7 mouse cellular contexts compared by ENCODE assay signal in genomic region chr10:86301117-86301490, GRCm38 (mm10). TPM values are rescaled to one million over a fixed set of nuclear protein-coding genes. Genes with fewer than 3 reads are reported as not detected.
DNase-seq lines count a peak whose midpoint lies in the region; ATAC-seq and TF ChIP-seq lines count a peak whose summit lies in the region.

No protein-coding gene starts in this region.

- no peak for TF ChIP-seq POLR2A in small intestine, adult 2 months (IDR thresholded peaks at IDR 0.05; ENCODE audit: low read depth, low read length)

- peak overlapping the region; percentile 79 for H3K9ac ChIP-seq in lung, embryonic 14.5 days
- H3K9ac ChIP-seq in forebrain, embryonic 11.5 days (ENCODE audit: low read length), result peak overlapping the region; percentile 62
- H3K9ac ChIP-seq in limb, embryonic 11.5 days (ENCODE audit: low read length), result peak overlapping the region; percentile 81

- peak overlapping the region; percentile 64 for H3K4me3 ChIP-seq in lung, embryonic 14.5 days (ENCODE audit: low read depth, low read length)
- H3K4me3 ChIP-seq in forebrain, embryonic 11.5 days (ENCODE audit: low read depth, low read length), result peak overlapping the region; percentile 46
- peak overlapping the region; percentile 73 for H3K4me3 ChIP-seq in limb, embryonic 11.5 days (ENCODE audit: low read depth, low read length)
- peak overlapping the region; percentile 59 for H3K4me3 ChIP-seq in small intestine, adult 2 months (ENCODE audit: low read depth, low read length)

- H3K4me1 ChIP-seq in lung, embryonic 14.5 days (ENCODE audit: insufficient read depth), result peaks cover 12% of the 10 kb centered on the region; the same call in 1 of the 2 replicates
- H3K4me1 ChIP-seq in forebrain, embryonic 11.5 days (replicated peaks; ENCODE audit: control insufficient read depth, insufficient read depth, low read length), result peaks cover 14% of the 10 kb centered on the region
- peaks cover 19% of the 10 kb centered on the region for H3K4me1 ChIP-seq in limb, embryonic 11.5 days (ENCODE audit: control insufficient read depth, insufficient read depth, low read length)
- peaks cover 13% of the 10 kb centered on the region for H3K4me1 ChIP-seq in small intestine, adult 2 months (ENCODE audit: control insufficient read depth, insufficient read depth, insufficient read length, low read length)

- no peaks in the 10 kb centered on the region for H3K9me3 ChIP-seq in lung, embryonic 14.5 days (ENCODE audit: low read depth, low read length)
- no peaks in the 10 kb centered on the region for H3K9me3 ChIP-seq in forebrain, embryonic 11.5 days (ENCODE audit: control insufficient read depth, low read length)
- H3K9me3 ChIP-seq in limb, embryonic 11.5 days (ENCODE audit: control insufficient read depth, low read length), result no peaks in the 10 kb centered on the region

- H3K4me2 ChIP-seq in lung, embryonic 14.5 days, result peak overlapping the region; percentile 96
- peak overlapping the region; percentile 96 for H3K4me2 ChIP-seq in forebrain, embryonic 11.5 days (ENCODE audit: low read depth, low read length, severe bottlenecking)
- H3K4me2 ChIP-seq in limb, embryonic 11.5 days (ENCODE audit: low read depth, severe bottlenecking), result peak overlapping the region; percentile 89

- 1% methylated on average over 10 of the region's 10 CpGs for WGBS in lung, embryonic 14.5 days
- WGBS in forebrain, embryonic 11.5 days, result 0% methylated on average over 9 of the region's 10 CpGs
- WGBS in limb, embryonic 11.5 days, result under 1% methylated on average over 10 of the region's 10 CpGs
- WGBS in small intestine, adult 2 months, result 3% methylated on average over 10 of the region's 10 CpGs

- no peak for ATAC-seq in lung, embryonic 14.5 days (ENCODE audit: insufficient read depth)
- ATAC-seq in forebrain, embryonic 11.5 days (replicated peaks; ENCODE audit: low FRiP score), result no peak
- ATAC-seq in limb, embryonic 11.5 days (ENCODE audit: insufficient number of reproducible peaks, low FRiP score, low TSS enrichment, low read depth), result no peak
- ATAC-seq in CD4-positive, CD25-positive, alpha-beta regulatory T cell, adult 4 months, result no peak

- H3K27ac ChIP-seq in lung, embryonic 14.5 days (ENCODE audit: low read depth), result peak overlapping the region; percentile 79
- H3K27ac ChIP-seq in forebrain, embryonic 11.5 days (ENCODE audit: low read depth, low read length), result no peak overlapping the region
- H3K27ac ChIP-seq in limb, embryonic 11.5 days (replicated peaks; ENCODE audit: low read depth, low read length), result no peak overlapping the region; the same call in 1 of the 2 replicates
- H3K27ac ChIP-seq in small intestine, adult 2 months (ENCODE audit: insufficient read depth, low read depth, low read length), result peak overlapping the region; percentile 23

- no peak for TF ChIP-seq CTCF in lung, embryonic 14.5 days (IDR thresholded peaks at IDR 0.05; ENCODE audit: low read depth)
- no peak for TF ChIP-seq CTCF in small intestine, adult 2 months (IDR thresholded peaks at IDR 0.05; ENCODE audit: extremely low read depth, insufficient read length, insufficient replicate concordance, low read depth, low read length)

- H3K27me3 ChIP-seq in lung, embryonic 14.5 days (ENCODE audit: insufficient read depth, low read length), result no peaks in the 10 kb centered on the region
- peaks cover 2% of the 10 kb centered on the region; the same call in 1 of the 2 replicates for H3K27me3 ChIP-seq in forebrain, embryonic 11.5 days (ENCODE audit: control insufficient read depth, insufficient read depth, low read length)
- no peaks in the 10 kb centered on the region for H3K27me3 ChIP-seq in limb, embryonic 11.5 days (ENCODE audit: control insufficient read depth, insufficient read depth, low read length)
- H3K27me3 ChIP-seq in small intestine, adult 2 months (ENCODE audit: control insufficient read depth, insufficient read depth, low read length), result 0 out of 2 replicates have a peak, but pooled peaks cover 3% of the 10 kb centered on the region

- 0 out of 2 replicates have a peak, but pooled peaks cover 8% of the 10 kb centered on the region for H3K36me3 ChIP-seq in lung, embryonic 14.5 days (ENCODE audit: insufficient read depth)
- H3K36me3 ChIP-seq in forebrain, embryonic 11.5 days (ENCODE audit: control insufficient read depth, insufficient read depth, low read length), result no peaks in the 10 kb centered on the region
- H3K36me3 ChIP-seq in limb, embryonic 11.5 days (ENCODE audit: control insufficient read depth, insufficient read depth, low read length), result no peaks in the 10 kb centered on the region; the same call in 1 of the 2 replicates
- no peaks in the 10 kb centered on the region for H3K36me3 ChIP-seq in small intestine, adult 2 months (ENCODE audit: control insufficient read depth, insufficient read depth, low read length)

- no peak for DNase-seq in lung, embryonic 14.5 days
- no peak for DNase-seq in lung, postnatal 14 days
- DNase-seq in forebrain, embryonic 11.5 days (ENCODE audit: low spot score), result no peak
- no peak for DNase-seq in limb, embryonic 11.5 days (ENCODE audit: low spot score)
- DNase-seq in left cerebral cortex, adult 9 months (ENCODE audit: low spot score in 2 of 2), result no peak

RNA-seq across cellular contexts. Expression of gene Timp3, which starts 0.9 kb away (rescaled TPM):
- 42.6 and 44.1 TPM in 2 replicates for polyA plus RNA-seq in lung, embryonic 14.5 days (2014; fragmentation: Nextera tagmentation; extraction: Ambion mirVana)
- polyA plus RNA-seq in forebrain, embryonic 11.5 days (2014; fragmentation: Nextera tagmentation; extraction: Ambion mirVana), result 20.4 and 21.1 TPM in 2 replicates
- 50.9 and 53.9 TPM in 2 replicates for polyA plus RNA-seq in limb, embryonic 11.5 days (2014; fragmentation: Nextera tagmentation; extraction: Ambion mirVana)
- polyA plus RNA-seq in small intestine, adult 2 months (2012; rRNA removed), result 12.4 and 15.3 TPM in 2 replicates
- polyA plus RNA-seq in CD4-positive, CD25-positive, alpha-beta regulatory T cell, adult 4 months (2017; shearing (Covaris generic)), result not detected

Comparison
In these comparisons a context has a peak if more than half of its experiments do, and no peak if none do; other contexts are left out.
1. H3K27ac ChIP-seq: peak in lung, embryonic 14.5 days (single experiment) and small intestine, adult 2 months (single experiment); none in forebrain, embryonic 11.5 days (single experiment) and limb, embryonic 11.5 days (single experiment).
2. RNA of gene Timp3, which starts 0.9 kb away (polyA plus RNA-seq): 50.9 to 53.9 TPM in limb, embryonic 11.5 days, 42.6 to 44.1 TPM in lung, embryonic 14.5 days, 20.4 to 21.1 TPM in forebrain, embryonic 11.5 days and 12.4 to 15.3 TPM in small intestine, adult 2 months; not detected in CD4-positive, CD25-positive, alpha-beta regulatory T cell, adult 4 months; every median in the first group is over 10 times any median in the second.
3. Peak in every context shown above with its lines, with median percentiles within 50 percentile points of each other: H3K4me2 ChIP-seq, H3K4me3 ChIP-seq and H3K9ac ChIP-seq.